Mouse (Mus musculus): ENCODE measurements around the gene Nuak1. TPM values are rescaled to one million over a fixed set of nuclear protein-coding genes. Genes with fewer than 3 reads are reported as not detected.
"Not testable (repeated sequence)": the region's sequence is repeated elsewhere in the genome, so short reads cannot be mapped to it uniquely, and the experiment has no call there.

Gene Nuak1
- total RNA-seq (2017), result 0.14 and 1.0 TPM in 2 replicates

DNA sequence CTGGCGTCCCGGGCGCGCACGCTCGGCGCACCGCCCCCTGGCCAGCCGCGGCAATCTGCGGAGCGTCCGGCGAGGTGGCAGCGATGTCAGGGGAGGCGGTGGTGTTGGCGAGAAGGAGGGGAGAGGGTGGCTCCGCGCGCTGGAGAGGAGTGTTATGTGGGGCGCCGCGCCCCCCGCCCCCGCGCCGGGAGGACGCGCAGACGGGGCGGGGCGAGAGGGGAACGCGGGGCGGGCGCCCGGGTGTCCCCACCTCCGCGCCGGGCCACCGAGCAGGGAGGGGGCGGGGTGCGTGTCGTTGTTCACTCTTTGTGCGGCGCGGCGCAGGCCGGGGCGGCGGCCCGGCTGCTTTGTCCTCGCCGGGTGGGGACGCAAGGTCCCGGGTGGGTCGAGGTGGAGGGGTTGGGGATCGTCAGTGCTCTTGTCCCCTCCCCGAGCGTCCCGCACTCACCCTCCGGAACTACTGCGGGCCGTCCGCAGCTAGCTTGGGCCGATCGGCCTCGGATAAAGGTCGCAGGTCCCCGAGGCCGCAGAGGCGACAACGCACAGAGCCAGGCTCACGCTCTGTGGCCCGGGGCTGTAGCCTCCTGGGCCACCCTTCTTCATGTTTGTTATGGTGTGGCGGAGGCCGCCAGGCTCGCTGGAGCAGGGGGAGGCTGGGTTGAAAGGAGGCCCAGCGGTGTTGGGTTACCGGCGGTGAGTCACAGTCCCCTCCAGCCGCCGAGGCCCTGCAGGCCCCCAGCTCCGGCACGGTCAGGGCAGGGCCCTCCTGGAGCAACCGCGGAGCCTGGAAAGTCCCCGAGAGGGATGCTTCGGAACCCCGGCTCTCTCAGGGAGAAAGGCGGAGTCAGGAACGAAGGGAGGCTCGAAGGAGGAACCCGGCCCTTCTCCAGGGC, at the start of gene Nuak1:
Gene Nuak1, minus strand, starts transcription at position 57 of the 893 bp plus-strand sequence.
- ATAC-seq (replicated peaks; ENCODE audit: low read depth, poor library complexity, severe bottlenecking), result peak; percentile 42

DNA sequence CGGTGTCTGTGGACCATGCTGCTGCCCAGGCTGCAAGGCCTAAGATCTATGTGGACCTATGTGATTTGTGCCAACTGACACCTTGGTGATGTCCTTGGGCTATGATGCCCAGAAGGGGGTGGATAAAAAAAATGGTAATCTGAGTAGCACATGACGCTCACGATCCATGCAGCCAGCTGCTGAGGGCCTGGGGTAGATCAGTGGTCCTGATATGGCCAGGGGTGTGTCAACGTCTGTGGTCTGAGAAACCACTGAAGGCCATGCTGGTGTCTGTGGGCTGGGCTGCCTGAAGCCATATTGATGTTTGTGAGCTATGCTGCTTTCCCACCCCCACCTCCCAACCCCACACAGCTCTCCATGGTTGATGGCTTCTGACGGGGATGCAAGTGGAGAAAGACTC, 49.7 kb upstream of the Nuak1 start:
- ATAC-seq (replicated peaks; ENCODE audit: low read depth, poor library complexity, severe bottlenecking), result peak; percentile 81

DNA sequence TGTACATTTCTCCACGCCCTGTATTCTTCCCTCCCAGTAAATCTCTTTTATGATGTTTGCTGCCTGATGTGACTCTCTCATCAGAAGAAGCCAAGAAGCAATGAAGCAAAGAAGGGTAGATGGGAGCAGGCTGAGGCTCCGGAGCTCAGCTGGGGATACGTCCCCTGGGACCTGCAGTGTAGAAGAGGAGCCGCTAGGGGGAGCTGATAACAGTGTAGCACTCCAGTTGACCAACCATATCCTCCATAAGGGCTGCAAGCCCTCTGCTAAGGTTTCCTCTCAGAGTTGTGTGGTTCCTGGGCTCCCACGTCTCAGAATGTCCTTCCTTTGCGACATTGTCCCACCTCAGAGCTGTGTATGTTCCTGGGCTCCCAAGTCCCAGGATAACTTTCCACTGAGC, 47.9 kb upstream of the Nuak1 start:
- peak; percentile 84 for ATAC-seq (replicated peaks; ENCODE audit: low read depth, poor library complexity, severe bottlenecking)

DNA sequence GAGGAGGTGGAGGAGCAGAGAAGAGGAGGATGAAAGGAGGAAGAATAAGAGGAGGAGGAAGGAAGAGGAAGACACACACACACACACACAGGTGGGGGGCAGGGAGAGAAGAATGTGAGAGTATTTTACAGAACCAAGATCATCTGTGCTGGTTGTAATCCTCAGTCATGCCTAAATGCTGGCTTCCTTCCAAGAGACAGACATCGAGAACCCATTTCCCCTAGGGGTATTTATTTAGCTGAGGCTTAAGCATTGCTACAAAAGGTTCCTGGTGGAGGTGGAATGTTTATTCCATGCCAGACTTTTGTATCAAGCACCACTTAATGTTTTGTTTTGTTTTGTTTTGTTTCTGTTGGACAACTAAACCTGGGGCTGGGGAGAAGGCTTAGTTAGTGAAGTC, 44.3 kb upstream of the Nuak1 start:
- no peak for ATAC-seq (replicated peaks; ENCODE audit: low read depth, poor library complexity, severe bottlenecking)

DNA sequence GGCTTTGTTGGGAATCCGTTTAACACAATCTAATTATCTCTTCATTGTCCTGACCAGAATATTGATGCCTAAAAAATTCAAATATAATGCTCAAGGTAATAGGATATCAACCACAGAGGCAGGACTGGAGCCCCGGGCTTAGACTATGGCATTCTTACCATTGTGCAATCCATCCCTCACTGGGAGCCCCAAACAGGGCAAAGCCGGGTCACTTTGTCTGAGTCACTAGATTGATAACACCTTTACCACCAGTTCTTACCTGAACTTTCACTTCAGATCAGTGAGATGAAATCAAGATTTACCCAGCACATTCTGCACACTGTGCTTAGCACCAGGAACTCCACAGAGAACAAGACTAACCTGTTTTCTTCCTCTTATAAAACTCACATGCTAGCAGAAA, 43.2 kb upstream of the Nuak1 start:
- no peak for ATAC-seq (replicated peaks; ENCODE audit: low read depth, poor library complexity, severe bottlenecking)

DNA sequence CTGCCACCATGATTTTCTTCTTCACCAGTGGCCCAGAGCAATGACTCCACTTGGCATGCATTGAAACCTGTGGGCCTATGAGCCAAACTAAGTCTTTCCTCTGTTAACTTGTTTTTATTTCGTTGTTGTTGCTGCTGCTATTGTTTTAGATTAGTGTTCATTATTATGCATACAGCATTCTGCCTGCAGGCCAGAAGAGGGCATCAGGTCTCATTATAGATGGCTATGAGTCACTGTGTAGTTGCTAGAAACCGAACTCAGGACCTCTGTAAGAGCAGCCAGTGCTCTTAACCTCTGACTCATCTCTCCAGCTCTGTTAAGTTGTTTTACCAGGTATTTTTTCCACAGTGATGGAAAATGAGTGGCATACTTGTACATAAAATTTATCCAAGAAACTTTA, 42.7 kb upstream of the Nuak1 start:
- no peak for ATAC-seq (replicated peaks; ENCODE audit: low read depth, poor library complexity, severe bottlenecking)

DNA sequence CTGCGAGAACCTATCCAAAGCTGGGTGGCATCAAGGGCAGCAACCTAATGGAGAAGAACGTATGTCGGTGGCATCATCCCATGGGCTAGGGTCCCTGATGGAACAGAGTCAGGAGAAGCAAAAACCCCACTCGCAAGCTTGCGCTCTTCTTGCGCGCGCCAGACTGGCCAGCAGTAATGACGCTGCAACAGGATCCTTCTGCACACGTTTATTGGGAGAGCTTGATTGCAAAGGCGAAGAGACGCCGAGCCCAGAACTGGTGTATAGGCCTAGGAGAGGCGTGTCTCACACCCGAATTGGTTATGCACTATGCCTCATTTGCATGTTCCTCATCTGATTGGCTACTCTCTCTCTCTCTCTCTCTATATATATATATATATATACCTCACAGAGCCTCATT, 42.0 kb upstream of the Nuak1 start:
- not testable (repeated sequence) for ATAC-seq (replicated peaks; ENCODE audit: low read depth, poor library complexity, severe bottlenecking)

DNA sequence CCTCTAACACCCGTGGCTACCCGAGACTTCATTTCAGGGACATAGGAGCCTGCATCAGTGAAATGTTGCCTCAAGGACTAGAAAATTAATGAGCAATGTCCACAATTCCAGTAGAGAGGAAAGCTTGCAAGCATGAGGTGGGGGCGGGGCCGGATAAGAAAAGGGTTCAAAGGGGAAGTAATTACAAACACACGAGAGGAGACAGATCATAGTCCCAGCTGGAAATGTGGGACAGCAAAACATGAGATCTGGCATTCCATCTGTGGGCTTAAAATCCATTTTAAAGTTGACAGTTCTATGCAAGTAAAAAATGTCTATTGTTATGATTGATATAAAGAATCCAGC, 40.9 kb upstream of the Nuak1 start:
- ATAC-seq (replicated peaks; ENCODE audit: low read depth, poor library complexity, severe bottlenecking), result no peak

DNA sequence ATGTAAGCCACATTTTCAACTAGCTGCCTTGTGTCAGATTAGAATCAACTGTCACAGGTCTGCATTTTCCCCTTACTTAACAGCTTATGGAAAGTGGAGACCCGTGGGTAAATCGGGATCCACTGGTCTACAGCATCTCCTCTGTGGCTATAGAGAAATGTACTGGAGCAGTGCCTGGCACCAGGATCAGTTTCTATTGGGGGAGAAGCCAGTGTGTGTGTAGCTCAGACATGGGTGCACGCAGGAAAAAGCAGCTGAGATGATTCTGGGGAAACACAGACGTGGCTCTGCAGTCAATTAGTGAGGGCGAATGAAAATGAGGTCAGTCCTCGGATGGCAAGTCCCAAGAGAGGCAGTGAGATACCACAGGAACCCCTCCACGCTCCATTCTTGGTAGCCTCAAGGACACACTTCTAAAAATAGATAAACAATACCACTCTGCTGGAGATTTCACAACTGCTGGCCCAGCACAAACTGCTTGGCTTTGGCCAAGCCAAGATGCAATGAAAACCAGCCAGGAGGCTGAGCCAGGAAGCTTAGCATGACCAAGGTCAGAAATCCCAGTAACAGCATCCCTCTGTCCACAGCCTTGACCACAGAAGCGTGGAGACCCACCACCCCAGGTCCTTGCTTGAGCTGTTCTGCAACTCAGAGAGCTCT, 40.4 kb upstream of the Nuak1 start:
- ATAC-seq (replicated peaks; ENCODE audit: low read depth, poor library complexity, severe bottlenecking), result 0 out of 2 replicates have a peak, but pooled peaks have one; percentile 32

DNA sequence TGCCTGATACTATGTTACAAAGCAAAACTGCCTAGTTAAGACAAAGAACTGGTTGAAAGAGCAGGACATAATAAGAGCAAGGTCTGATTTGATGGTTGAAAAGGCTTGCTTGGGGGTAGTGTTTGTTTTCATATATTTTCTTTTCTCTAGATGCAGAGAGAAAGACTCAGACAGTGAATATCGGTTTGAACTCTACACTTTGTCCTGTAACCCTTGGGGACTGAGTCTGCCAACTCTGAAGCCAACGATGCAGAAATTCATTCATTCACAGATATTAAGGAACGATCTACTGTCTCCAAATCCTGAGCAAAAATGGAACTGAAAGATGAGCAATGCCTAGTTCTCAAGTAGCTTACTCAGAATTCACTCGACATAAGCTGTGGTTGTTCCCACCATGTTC, 39.7 kb upstream of the Nuak1 start:
- no peak for ATAC-seq (replicated peaks; ENCODE audit: low read depth, poor library complexity, severe bottlenecking)

DNA sequence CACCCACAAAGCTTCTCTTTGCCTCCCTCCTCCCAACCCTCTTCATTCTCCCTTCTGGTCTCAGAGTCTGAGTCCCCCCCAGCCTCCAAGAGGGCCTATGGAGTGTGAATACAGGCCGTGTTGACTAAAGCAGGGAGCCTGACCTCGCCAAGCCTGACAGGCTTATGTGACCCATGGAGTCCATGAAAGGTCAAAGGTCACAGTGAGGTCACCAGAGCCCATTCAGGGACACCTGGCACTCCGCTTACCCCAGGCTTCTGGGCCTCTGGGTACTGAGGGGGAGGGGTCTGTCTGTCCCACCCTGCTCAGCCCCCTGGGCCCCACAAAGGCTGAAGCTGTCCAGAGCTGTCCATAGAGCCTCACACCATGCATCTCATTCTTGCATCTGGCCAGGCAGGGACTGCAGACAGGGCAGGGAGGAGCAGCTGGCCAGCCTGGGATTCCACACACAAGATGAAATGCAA, 37.2 kb upstream of the Nuak1 start:
- no peak for ATAC-seq (replicated peaks; ENCODE audit: low read depth, poor library complexity, severe bottlenecking)

DNA sequence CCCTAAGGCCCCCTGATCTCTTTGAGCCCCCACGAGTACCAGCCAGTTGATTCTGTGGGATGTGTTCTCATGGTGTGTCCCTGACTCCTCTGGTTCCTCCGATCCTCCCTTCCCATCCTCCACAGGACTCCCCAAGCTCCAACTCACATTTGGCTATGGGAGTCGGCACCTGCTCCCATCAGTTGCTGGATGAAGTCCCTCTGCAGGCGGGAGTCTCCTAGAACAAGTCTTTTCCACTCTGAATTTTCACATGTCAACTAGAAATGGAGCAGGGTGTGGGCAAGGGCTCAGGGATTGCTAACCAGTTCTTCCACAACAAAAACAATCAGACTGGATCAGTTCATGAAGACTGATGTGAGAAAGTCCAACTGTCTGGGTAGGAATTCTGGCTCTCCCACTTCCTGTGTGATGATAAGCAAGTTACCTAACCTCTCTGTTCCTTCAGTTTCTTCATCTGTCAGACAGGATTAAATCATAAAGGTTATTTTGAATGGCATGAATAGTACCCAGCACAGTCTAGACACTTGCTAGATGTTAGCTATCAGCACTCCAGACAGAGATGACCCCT, 36.7 kb upstream of the Nuak1 start:
- ATAC-seq (replicated peaks; ENCODE audit: low read depth, poor library complexity, severe bottlenecking), result no peak

DNA sequence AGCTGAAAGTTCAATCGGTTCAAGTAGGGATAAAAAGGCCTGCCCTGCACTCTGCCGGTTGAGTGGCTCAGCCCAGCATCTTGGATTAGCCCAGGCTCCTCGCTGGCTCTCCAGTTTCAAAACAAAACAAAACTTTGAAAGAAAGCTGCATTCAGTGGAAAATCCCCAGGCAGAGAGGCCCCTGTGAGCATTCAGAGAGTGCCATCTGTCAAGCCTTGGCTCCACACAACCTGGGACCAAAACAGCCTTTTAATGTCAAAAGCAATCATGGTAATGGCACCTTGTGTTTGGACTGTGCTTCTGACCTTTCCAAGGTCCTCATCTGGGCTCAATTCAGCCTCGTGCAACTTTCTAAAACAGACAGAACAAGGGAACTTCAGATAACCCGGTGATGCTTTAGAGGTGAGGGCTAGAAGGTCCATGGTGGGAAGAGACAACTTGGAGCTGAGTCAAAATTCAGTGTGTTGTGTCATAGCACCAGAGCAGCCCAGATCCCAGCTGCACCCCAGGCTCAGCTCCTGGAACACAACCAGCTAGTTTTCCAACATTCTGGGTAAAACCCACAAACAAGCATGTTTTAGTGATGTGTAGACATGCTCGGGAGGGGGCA, 27.3 kb upstream of the Nuak1 start:
- ATAC-seq (replicated peaks; ENCODE audit: low read depth, poor library complexity, severe bottlenecking), result no peak

DNA sequence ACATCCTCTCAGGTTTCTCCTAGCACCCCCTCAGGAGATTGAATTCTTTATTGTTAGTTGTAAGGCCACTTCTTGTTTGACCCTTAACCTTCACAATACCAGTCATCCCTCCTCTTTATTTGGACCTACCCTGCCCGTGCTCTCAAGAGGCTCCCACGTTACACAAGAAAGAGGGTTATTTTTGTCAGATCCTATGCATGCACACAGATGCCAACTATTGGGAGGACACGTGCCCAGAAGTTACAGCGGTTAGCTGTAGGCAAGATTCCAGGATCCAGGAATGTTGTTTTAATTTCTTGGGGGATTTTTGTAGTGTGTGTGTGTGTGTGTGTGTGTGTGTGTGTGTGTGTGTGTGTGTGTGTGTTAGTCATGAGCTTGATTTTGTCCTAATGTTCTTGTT, 25.1 kb upstream of the Nuak1 start:
- no peak for ATAC-seq (replicated peaks; ENCODE audit: low read depth, poor library complexity, severe bottlenecking)

DNA sequence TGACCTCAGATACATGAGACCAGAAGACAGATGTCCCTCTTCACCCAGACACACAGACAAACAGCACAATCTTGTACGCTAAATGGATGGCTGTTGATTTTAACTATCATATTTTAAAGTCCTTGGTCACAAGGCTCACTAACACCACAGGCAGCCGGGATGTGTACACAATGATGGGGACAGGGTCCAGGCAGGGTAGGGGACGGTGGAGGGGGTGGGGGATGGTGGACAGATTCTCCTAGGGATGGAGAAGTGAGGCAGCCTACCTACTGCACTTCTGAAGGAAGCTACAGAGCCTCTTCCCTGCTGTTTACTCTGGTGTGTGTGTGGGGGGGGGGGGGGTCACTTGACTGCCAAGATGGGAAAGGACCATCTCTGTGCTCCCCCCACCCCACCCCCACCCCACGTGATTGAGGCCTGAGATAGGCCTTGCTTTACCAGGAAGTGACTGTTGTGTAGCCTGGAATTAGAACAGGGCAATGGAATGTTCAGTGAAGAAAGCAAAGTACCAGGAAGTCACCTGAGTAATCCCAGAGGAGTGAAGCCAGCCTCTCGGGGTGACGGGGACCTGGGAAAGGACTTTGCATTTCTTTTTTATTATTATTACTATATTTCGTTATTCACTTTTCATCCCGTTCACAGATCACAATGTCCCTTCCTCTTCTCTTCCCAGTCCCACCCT, 20.2 kb upstream of the Nuak1 start:
- ATAC-seq (replicated peaks; ENCODE audit: low read depth, poor library complexity, severe bottlenecking), result no peak

DNA sequence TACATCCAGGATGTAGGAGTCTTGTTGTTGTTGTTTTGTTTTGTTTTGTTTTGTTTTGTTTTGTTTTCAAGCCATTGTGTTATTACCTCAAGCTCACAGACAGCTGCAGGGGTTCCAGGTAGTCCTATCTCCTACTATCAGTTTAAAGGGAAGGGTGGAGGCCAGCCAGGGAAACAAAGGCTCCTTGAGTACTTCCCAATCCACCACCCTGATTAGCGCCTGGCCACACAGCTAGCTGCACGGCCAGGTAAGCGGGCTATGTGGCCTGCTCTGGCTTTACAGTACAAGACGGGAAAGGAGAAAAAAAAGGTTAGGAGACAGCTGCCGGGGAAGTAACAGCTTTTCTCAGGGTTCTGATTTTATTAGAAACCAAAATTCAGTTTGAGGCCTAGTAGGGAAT, 17.7 kb upstream of the Nuak1 start:
- no peak for ATAC-seq (replicated peaks; ENCODE audit: low read depth, poor library complexity, severe bottlenecking)

DNA sequence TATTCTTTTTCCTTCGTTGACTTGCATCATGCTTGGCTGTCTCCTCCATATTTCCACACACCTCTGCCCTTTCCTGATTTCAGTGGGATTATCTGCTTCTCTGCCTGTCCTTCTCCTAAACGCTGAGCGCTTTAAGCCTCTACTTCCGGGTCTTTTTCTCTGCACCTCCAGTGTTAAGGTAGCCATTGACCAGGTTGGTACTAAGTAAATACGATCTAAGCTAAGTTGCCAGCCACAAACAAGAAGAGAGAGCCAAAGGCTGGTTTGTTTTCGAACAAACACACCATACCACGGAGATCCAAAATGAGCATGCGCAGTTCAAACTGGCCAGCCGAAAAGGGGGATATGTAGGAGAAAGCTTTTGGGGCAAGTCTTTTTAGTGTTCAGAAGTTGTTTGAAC, 17.1 kb upstream of the Nuak1 start:
- no peak for ATAC-seq (replicated peaks; ENCODE audit: low read depth, poor library complexity, severe bottlenecking)

DNA sequence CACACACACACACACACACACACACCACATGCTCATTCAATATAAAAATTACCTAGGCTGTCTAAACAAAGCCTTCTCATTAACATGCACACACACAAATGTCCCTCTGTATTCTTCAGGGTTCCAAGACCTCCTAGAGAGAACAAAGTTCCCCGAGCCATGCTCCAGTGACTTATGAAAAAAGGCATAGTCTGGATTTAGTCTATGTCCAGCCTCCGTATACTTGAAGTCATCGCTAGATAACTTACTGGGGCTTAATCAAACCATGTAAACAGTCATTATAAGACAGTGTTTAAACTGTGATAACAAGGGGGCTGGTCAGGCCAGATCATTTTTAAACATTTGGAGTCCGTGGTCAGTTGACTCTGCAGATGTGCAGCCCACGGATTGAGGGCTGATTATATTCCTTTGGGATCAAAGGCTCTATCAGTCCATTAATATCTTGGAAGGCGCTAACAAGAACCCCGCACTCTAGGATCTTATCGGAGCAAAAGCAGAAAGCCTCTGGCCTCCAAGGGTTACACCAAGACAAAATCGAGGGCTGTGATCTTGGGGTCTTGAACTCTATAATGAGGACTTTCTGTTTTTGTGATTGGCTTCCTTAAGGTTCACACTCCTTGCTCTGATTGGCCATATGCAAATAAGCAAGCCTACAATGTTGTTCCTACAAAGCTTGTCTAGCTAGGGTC, 16.4 kb upstream of the Nuak1 start:
- ATAC-seq (replicated peaks; ENCODE audit: low read depth, poor library complexity, severe bottlenecking), result no peak

DNA sequence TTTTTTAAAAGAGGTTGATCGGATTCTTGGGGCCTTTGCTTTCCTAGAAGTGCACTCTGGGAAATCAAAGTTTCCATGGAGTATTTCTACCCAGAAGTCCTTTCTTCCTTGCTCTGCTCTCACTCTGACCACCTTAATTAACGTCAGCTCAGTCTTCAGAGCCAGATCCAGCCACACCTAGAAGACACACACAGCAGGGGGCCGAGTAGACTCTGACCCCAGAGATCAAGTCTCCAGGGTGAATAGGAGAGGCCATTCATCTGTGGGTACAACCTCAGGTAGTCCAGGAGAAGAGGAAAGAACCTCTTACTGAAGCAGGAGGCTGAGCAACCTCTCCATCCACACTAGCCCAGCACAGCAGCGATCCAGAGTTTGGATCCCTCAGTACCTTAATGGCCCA, 11.5 kb upstream of the Nuak1 start:
- ATAC-seq (replicated peaks; ENCODE audit: low read depth, poor library complexity, severe bottlenecking), result no peak

DNA sequence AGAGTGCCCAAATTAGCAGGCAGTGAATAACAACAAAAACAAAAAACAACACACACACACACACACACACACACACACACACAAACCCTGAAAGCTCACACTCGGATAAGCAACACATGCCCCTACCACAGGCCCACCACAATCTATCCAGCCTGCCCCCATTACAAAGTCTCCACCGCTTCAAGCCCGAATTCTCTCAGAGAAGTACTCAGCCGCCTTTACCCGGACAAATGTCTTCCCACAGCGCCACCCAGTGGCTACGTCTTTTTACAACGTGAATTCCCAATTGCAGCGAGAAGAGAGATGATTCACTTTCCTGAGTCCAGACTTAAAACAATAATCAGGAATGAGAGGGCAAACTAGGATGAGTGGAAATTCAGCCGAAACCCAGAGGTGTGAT, 10.3 kb upstream of the Nuak1 start:
- peak; percentile 69 for ATAC-seq (replicated peaks; ENCODE audit: low read depth, poor library complexity, severe bottlenecking)
